Mouse (Mus musculus) 416B (cell line): ENCODE data around the gene Ppp1r35.
"Not testable (repeated sequence)": the region's sequence is repeated elsewhere in the genome, so short reads cannot be mapped to it uniquely, and the experiment has no call there.

Source experiments
- DNase-seq: peaks from one replicate; pipeline ENCODE4 v3.0.0; 2011; ENCODE audit warnings: low read depth

Ppp1r35 gene

GRCm38 (mm10) chr5:137778635-137779034, at the start of gene Ppp1r35:
Ppp1r35 (plus strand) TSS chr5:137778849.
- peak; percentile 96 for DNase-seq

- DNase-seq = no peak
Measured at GRCm38 (mm10) chr5:137733638-137734288, 44.9 kb upstream of the Ppp1r35 start.

- DNase-seq = no peak
Measured at GRCm38 (mm10) chr5:137734289-137735061, 44.2 kb upstream of the Ppp1r35 start.

GRCm38 (mm10) chr5:137737400-137737940, 41.2 kb upstream of the Ppp1r35 start:
- DNase-seq = no peak

- DNase-seq = peak; percentile 67
Measured at GRCm38 (mm10) chr5:137738516-137738915, 40.1 kb upstream of the Ppp1r35 start.

GRCm38 (mm10) chr5:137739471-137739870, 39.2 kb upstream of the Ppp1r35 start:
- DNase-seq = no peak

- DNase-seq = no peak
Measured at GRCm38 (mm10) chr5:137740506-137740905, 38.1 kb upstream of the Ppp1r35 start.

- peak; percentile 71 for DNase-seq
Measured at GRCm38 (mm10) chr5:137741023-137741931, 37.4 kb upstream of the Ppp1r35 start, which contains the start of gene Nyap1. Nyap1 (minus strand) TSS chr5:137741607.

GRCm38 (mm10) chr5:137742048-137742447, 36.6 kb upstream of the Ppp1r35 start:
- no peak for DNase-seq

- no peak for DNase-seq
Measured at GRCm38 (mm10) chr5:137742836-137743235, 35.8 kb upstream of the Ppp1r35 start.

GRCm38 (mm10) chr5:137744197-137744596, 34.5 kb upstream of the Ppp1r35 start:
- no peak for DNase-seq

GRCm38 (mm10) chr5:137745214-137746171, 33.2 kb upstream of the Ppp1r35 start, which contains the start of gene Tsc22d4:
Tsc22d4 (plus strand) TSS chr5:137745730.
- DNase-seq = peak; percentile 98

- DNase-seq = peak; percentile 81
Measured at GRCm38 (mm10) chr5:137746282-137746850, 32.3 kb upstream of the Ppp1r35 start.

- no peak for DNase-seq
Measured at GRCm38 (mm10) chr5:137746851-137747325, 31.8 kb upstream of the Ppp1r35 start.

GRCm38 (mm10) chr5:137747326-137747961, 31.2 kb upstream of the Ppp1r35 start:
- peak; percentile 70 for DNase-seq

- peak; percentile 87 for DNase-seq
Measured at GRCm38 (mm10) chr5:137748130-137748770, 30.4 kb upstream of the Ppp1r35 start.

GRCm38 (mm10) chr5:137749196-137749836, 29.3 kb upstream of the Ppp1r35 start:
- DNase-seq = peak; percentile 83

- not testable (repeated sequence) for DNase-seq
Measured at GRCm38 (mm10) chr5:137750212-137750611, 28.4 kb upstream of the Ppp1r35 start.
